Mouse (Mus musculus): ENCODE data around the gene Dennd2a. TPM values are rescaled to one million over a fixed set of nuclear protein-coding genes. Genes with fewer than 3 reads are reported as not detected.
A peak's percentile ranks its signal among the peaks of the same experiment; 100 is the strongest.

The Dennd2a gene
- polyA plus RNA-seq, 1 experiment from 2014 or later = 21.1 TPM

GRCm38 (mm10) chr6:39555648-39555945, 2.1 kb downstream of the Dennd2a start:
- WGBS = 73% methylated on average over 2 of the region's 2 CpGs
- Histone ChIP-seq H3K36me3 (no peaks in the 10 kb centered on the region), H3K4me3 (replicated peaks) (no peak overlapping the region; the same call in 1 of the 2 replicates), H3K27me3 (no peaks in the 10 kb centered on the region), H3K9me3 (replicated peaks) (no peaks in the 10 kb centered on the region), H3K4me1 (peaks cover 49% of the 10 kb centered on the region), H3K4me2 (replicated peaks) (peak overlapping the region; percentile 63; the same call in 1 of the 2 replicates), H3K9ac (no peak overlapping the region), H3K27ac (replicated peaks) (0 out of 2 replicates have a peak overlapping the region, but pooled peaks have one; percentile 11)
- ATAC-seq (ENCODE audit: insufficient number of reproducible peaks, low FRiP score, low TSS enrichment, low read depth) = no peak

- Histone ChIP-seq H3K27me3 (no peaks in the 10 kb centered on the region), H3K4me1 (peaks cover 49% of the 10 kb centered on the region), H3K4me2 (replicated peaks) (peak overlapping the region; percentile 17; the same call in 1 of the 2 replicates), H3K9ac (no peak overlapping the region), H3K4me3 (replicated peaks) (0 out of 2 replicates have a peak overlapping the region, but pooled peaks have one; percentile 7), H3K9me3 (replicated peaks) (no peaks in the 10 kb centered on the region), H3K27ac (replicated peaks) (0 out of 2 replicates have a peak overlapping the region, but pooled peaks have one; percentile 11), H3K36me3 (no peaks in the 10 kb centered on the region)
- 64% methylated on average over 12 of the region's 12 CpGs for WGBS
- ATAC-seq (ENCODE audit: insufficient number of reproducible peaks, low FRiP score, low TSS enrichment, low read depth) = no peak
Observed at GRCm38 (mm10) chr6:39554888-39555647, 2.6 kb downstream of the Dennd2a start.

- Histone ChIP-seq H3K9me3 (replicated peaks) (no peaks in the 10 kb centered on the region), H3K27ac (replicated peaks) (no peak overlapping the region), H3K27me3 (no peaks in the 10 kb centered on the region), H3K4me3 (replicated peaks) (no peak overlapping the region), H3K36me3 (no peaks in the 10 kb centered on the region), H3K4me1 (peaks cover 36% of the 10 kb centered on the region), H3K4me2 (replicated peaks) (no peak overlapping the region), H3K9ac (no peak overlapping the region)
- ATAC-seq (ENCODE audit: insufficient number of reproducible peaks, low FRiP score, low TSS enrichment, low read depth) = no peak
- WGBS = 55% methylated on average over 8 of the region's 8 CpGs
Observed at GRCm38 (mm10) chr6:39551981-39552636, 5.6 kb downstream of the Dennd2a start.

- no peaks in the 10 kb centered on the region for H3K36me3 ChIP-seq
- H3K9me3 ChIP-seq (replicated peaks) = no peaks in the 10 kb centered on the region
- H3K4me3 ChIP-seq (replicated peaks) = no peak overlapping the region
- H3K27ac ChIP-seq (replicated peaks) = 0 out of 2 replicates have a peak overlapping the region, but pooled peaks have one; percentile 22
- H3K9ac ChIP-seq = no peak overlapping the region
- ATAC-seq (ENCODE audit: insufficient number of reproducible peaks, low FRiP score, low TSS enrichment, low read depth) = no peak
- peaks cover 33% of the 10 kb centered on the region for H3K4me1 ChIP-seq
- H3K27me3 ChIP-seq = no peaks in the 10 kb centered on the region
- WGBS = 82% methylated on average over 5 of the region's 5 CpGs
- H3K4me2 ChIP-seq (replicated peaks) = no peak overlapping the region
Observed at GRCm38 (mm10) chr6:39548030-39548429, 9.6 kb downstream of the Dennd2a start.

GRCm38 (mm10) chr6:39545474-39545873, 12.2 kb downstream of the Dennd2a start:
- WGBS = 90% methylated on average over 7 of the region's 7 CpGs
- no peak for ATAC-seq (ENCODE audit: insufficient number of reproducible peaks, low FRiP score, low TSS enrichment, low read depth)
- no peak overlapping the region for H3K27ac ChIP-seq (replicated peaks)

GRCm38 (mm10) chr6:39543769-39544420, 13.8 kb downstream of the Dennd2a start:
- H3K4me2 ChIP-seq (replicated peaks) = no peak overlapping the region

More at GRCm38 (mm10) chr6:39545474-39545873, 12.2 kb downstream of the Dennd2a start:
- H3K4me3 ChIP-seq (replicated peaks) = no peak overlapping the region
- no peaks in the 10 kb centered on the region for H3K9me3 ChIP-seq (replicated peaks)
- no peak overlapping the region for H3K9ac ChIP-seq
- peaks cover 41% of the 10 kb centered on the region for H3K4me1 ChIP-seq
- H3K36me3 ChIP-seq = no peaks in the 10 kb centered on the region
- no peaks in the 10 kb centered on the region for H3K27me3 ChIP-seq
- no peak overlapping the region for H3K4me2 ChIP-seq (replicated peaks)

GRCm38 (mm10) chr6:39542631-39543597, 14.8 kb downstream of the Dennd2a start:
- peaks cover 62% of the 10 kb centered on the region for H3K4me1 ChIP-seq
- peak overlapping the region; percentile 82 for H3K27ac ChIP-seq (replicated peaks)
- H3K4me2 ChIP-seq (replicated peaks) = no peak overlapping the region
- H3K9ac ChIP-seq = no peak overlapping the region
- 19% methylated on average over 15 of the region's 15 CpGs for WGBS
- no peaks in the 10 kb centered on the region for H3K36me3 ChIP-seq
- H3K27me3 ChIP-seq = no peaks in the 10 kb centered on the region
- no peaks in the 10 kb centered on the region for H3K9me3 ChIP-seq (replicated peaks)
- no peak overlapping the region for H3K4me3 ChIP-seq (replicated peaks)
- ATAC-seq (ENCODE audit: insufficient number of reproducible peaks, low FRiP score, low TSS enrichment, low read depth) = peak; percentile 82

More at GRCm38 (mm10) chr6:39543769-39544420, 13.8 kb downstream of the Dennd2a start:
- WGBS = 50% methylated on average over 15 of the region's 15 CpGs
- H3K4me3 ChIP-seq (replicated peaks) = no peak overlapping the region
- ATAC-seq (ENCODE audit: insufficient number of reproducible peaks, low FRiP score, low TSS enrichment, low read depth) = no peak
- no peak overlapping the region for H3K9ac ChIP-seq
- no peaks in the 10 kb centered on the region for H3K9me3 ChIP-seq (replicated peaks)
- H3K36me3 ChIP-seq = no peaks in the 10 kb centered on the region
- no peaks in the 10 kb centered on the region for H3K27me3 ChIP-seq
- H3K4me1 ChIP-seq = peaks cover 56% of the 10 kb centered on the region
- H3K27ac ChIP-seq (replicated peaks) = peak overlapping the region; percentile 82

- Histone ChIP-seq H3K4me3 (replicated peaks) (no peak overlapping the region), H3K9me3 (replicated peaks) (no peaks in the 10 kb centered on the region), H3K27ac (replicated peaks) (0 out of 2 replicates have a peak overlapping the region, but pooled peaks have one; percentile 39), H3K4me1 (peaks cover 59% of the 10 kb centered on the region), H3K27me3 (no peaks in the 10 kb centered on the region), H3K9ac (no peak overlapping the region), H3K36me3 (no peaks in the 10 kb centered on the region), H3K4me2 (replicated peaks) (no peak overlapping the region)
- 50% methylated on average over 2 of the region's 2 CpGs for WGBS
- no peak for ATAC-seq (ENCODE audit: insufficient number of reproducible peaks, low FRiP score, low TSS enrichment, low read depth)
Observed at GRCm38 (mm10) chr6:39540563-39540962, 17.1 kb downstream of the Dennd2a start.

GRCm38 (mm10) chr6:39539679-39540155, 17.9 kb downstream of the Dennd2a start:
- peak; percentile 52; the same call in 1 of the 2 replicates for ATAC-seq (ENCODE audit: insufficient number of reproducible peaks, low FRiP score, low TSS enrichment, low read depth)
- H3K9me3 ChIP-seq (replicated peaks) = no peaks in the 10 kb centered on the region
- H3K4me2 ChIP-seq (replicated peaks) = peak overlapping the region; percentile 22
- no peak overlapping the region for H3K4me3 ChIP-seq (replicated peaks)
- no peak overlapping the region for H3K9ac ChIP-seq
- H3K27me3 ChIP-seq = no peaks in the 10 kb centered on the region
- peaks cover 52% of the 10 kb centered on the region for H3K4me1 ChIP-seq
- no peaks in the 10 kb centered on the region for H3K36me3 ChIP-seq
- H3K27ac ChIP-seq (replicated peaks) = peak overlapping the region; percentile 39; the same call in 1 of the 2 replicates
- 13% methylated on average over 7 of the region's 7 CpGs for WGBS

- Histone ChIP-seq H3K4me1 (peaks cover 39% of the 10 kb centered on the region), H3K4me3 (replicated peaks) (no peak overlapping the region), H3K27ac (replicated peaks) (no peak overlapping the region), H3K9ac (no peak overlapping the region), H3K36me3 (no peaks in the 10 kb centered on the region), H3K4me2 (replicated peaks) (no peak overlapping the region), H3K27me3 (no peaks in the 10 kb centered on the region), H3K9me3 (replicated peaks) (no peaks in the 10 kb centered on the region)
- no peak for ATAC-seq (ENCODE audit: insufficient number of reproducible peaks, low FRiP score, low TSS enrichment, low read depth)
- WGBS = 50% methylated on average over 8 of the region's 8 CpGs
Observed at GRCm38 (mm10) chr6:39538227-39538626, 19.4 kb downstream of the Dennd2a start.
